Mouse (Mus musculus): ENCODE results near the gene Olfr801.

Olfr801 gene

GRCm38 (mm10) chr10:129673765-129674164, at the start of gene Olfr801:
Gene Olfr801, minus strand, starts transcription at chr10:129673865.
- DNase-seq (ENCODE audit: low spot score): no peak

- no peak for DNase-seq (ENCODE audit: low spot score)
Measured at GRCm38 (mm10) chr10:129702910-129703309, 29.2 kb upstream of the Olfr801 start, which contains the start of gene Olfr804. Gene Olfr804, plus strand, starts transcription at chr10:129703210.

GRCm38 (mm10) chr10:129694186-129694585, 20.5 kb upstream of the Olfr801 start, which contains the start of gene Olfr803:
Gene Olfr803, minus strand, starts transcription at chr10:129694286.
- DNase-seq (ENCODE audit: low spot score): no peak

GRCm38 (mm10) chr10:129688069-129688468, 14.4 kb upstream of the Olfr801 start, which contains the start of gene Olfr802:
Gene Olfr802, minus strand, starts transcription at chr10:129688169.
- no peak for DNase-seq (ENCODE audit: low spot score)

- DNase-seq (ENCODE audit: low spot score): no peak
Measured at GRCm38 (mm10) chr10:129657394-129657793, 16.3 kb downstream of the Olfr801 start, which contains the start of gene Olfr800. Gene Olfr800, plus strand, starts transcription at chr10:129657694.

- no peak for DNase-seq (ENCODE audit: low spot score)
Measured at GRCm38 (mm10) chr10:129651763-129652162, 21.9 kb downstream of the Olfr801 start.

- no peak for DNase-seq (ENCODE audit: low spot score)
Measured at GRCm38 (mm10) chr10:129637184-129637583, 36.5 kb downstream of the Olfr801 start, which contains the start of gene Olfr799. Gene Olfr799, plus strand, starts transcription at chr10:129637484.

- DNase-seq (ENCODE audit: low spot score): no peak
Measured at GRCm38 (mm10) chr10:129627834-129628233, 45.8 kb downstream of the Olfr801 start, which contains the start of gene Olfr798. Gene Olfr798, minus strand, starts transcription at chr10:129627934.

- DNase-seq (ENCODE audit: low spot score): no peak
Measured at GRCm38 (mm10) chr10:129623251-129623650, 50.4 kb downstream of the Olfr801 start.

GRCm38 (mm10) chr10:129621724-129622123, 51.9 kb downstream of the Olfr801 start:
- no peak for DNase-seq (ENCODE audit: low spot score)

Data from urinary bladder, postnatal 14 days (tissue).